Mouse (Mus musculus): ENCODE data around the gene Prf1.

Prf1 gene

DNA sequence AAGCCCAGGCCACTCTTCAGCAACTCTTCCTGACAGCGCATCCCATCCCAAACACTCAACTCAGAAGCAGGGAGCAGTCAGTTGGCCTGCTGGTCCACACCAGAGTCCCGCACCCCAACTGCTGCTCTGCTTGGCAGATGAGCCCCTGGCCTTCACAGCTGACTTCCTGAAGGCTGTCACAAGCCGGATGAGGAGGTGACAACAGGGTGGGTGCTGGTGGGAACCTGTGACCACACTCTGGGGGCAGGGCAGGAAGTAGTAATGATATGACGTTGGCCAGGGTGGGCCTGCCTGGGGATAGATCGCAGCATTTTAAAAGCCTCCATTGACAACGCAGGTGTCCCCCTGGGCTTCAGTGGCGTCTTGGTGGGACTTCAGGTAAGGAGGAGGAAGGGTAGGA, at the start of gene Prf1:
Prf1 (plus strand) TSS at position 357 of the 400 bp plus-strand sequence.
- DNase-seq = peak; percentile 78

DNA sequence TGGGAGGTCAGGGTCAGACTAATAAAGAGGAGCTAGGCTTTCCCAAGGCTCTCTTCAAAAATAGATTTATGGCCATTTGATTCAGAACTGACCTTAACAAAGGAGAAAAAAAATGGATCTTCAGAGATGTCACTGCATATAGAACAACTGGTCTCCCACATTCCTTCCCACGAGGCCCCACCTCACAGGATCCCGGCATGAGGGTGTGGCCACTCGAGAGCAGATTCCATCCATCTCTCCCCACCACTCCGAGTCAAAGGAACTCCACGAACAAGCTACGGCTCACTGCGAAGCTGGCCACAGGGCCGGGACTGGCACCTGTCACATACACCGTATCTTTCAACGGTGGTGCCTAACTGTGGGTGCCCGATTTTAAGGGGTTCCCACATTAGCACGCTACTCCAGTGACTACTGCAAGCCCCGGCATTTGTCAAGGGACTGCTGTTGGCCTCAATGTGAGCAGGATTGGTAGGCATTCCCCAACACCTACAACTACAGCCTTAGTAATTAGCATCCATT, 49.0 kb upstream of the Prf1 start:
- no peak for DNase-seq

DNA sequence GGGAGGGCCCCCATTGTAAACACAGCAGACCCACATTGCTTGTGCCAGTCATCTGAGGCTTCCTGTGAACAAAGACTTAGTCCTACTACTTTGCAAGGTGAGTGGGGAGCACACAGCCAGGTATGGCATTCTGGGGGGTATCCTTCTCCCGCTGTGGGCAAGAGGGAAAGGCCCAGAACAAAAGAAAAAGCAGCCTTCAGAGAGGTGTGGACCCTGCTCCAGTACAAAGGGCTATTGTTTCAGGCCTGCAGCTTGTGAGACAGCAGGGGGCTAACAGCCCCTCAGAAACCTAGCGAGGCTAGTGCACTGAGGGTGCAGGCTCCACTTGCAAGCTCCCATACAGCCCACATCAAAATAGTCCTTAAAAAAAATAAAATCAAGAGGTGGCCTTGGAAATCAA, 47.7 kb upstream of the Prf1 start:
- no peak for DNase-seq

DNA sequence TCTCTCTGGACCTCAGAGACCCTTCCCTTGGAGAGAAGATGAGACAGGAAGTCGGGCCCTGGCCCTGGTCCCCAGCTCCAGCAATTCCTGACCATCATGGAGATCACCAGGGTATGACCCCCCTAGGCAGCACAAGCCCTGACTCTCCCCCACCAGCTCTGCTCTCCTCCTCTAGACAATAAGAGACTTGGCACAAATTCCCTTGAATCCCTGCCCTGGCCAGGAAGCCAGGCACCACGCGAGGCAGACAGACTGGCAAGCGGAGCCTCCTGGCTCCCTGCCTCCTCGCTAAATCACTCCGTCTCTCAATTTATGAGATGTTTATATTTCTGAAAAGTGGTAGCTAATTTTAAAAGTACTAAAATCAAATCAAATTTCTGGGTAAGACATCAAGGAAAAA, 42.9 kb upstream of the Prf1 start:
- no peak for DNase-seq

DNA sequence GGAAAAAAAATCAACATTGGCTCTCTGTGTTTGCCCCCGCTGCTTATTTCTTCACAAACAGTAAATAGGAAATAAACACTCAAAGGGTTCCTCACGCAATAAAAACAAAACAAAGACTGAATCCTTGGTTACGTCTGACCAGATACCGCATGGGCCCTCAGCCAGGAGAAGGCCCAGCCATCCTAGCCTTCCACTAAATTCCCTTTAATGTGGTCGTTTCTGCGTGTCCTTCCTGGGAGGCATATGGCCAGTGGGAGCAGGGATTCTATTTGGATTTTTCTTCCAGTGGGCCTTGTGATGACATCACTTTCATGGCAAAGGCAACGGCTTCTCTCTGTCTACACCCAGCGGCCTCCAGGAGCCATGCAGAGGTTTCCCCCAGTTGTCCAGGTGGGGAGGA, 42.4 kb upstream of the Prf1 start:
- no peak for DNase-seq

DNA sequence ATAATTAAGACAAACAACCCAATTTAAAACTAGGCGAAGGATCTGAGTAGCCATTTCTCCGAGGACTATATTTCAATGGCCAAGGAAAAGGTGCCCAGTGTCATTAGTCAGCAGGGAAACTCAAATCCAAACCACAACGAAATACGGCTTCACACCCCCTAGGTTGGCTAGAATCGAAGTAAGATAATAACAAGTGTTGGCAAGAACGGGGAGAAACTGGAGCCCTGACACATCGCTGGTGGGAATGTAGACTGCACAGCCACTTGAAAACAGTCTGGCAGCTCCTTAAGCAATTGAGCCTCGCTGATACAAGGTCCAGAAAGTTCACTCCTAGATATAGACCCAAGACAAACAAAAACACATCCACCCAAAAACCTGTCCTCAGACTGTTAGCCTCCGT, 41.0 kb upstream of the Prf1 start:
- no peak for DNase-seq

DNA sequence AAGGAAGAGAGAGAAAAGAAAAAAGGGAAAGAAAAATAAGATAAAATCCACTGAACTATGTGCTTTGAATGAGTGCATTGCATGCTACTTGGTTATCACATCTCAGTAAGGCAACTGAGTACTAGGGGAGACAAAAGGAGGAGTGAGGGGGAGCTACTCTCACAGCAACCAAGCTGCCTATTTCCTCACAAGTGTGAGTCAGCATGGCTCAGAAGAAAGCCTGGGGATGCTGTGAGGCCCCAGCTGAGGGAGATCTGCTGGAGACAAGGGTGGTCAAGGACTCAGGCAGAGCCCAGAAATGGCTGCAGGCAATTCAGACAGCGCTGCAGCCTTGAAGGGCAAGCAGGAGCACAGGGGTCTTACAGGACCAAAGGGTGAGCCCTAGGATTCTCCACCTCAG, 39.5 kb upstream of the Prf1 start:
- no peak for DNase-seq

DNA sequence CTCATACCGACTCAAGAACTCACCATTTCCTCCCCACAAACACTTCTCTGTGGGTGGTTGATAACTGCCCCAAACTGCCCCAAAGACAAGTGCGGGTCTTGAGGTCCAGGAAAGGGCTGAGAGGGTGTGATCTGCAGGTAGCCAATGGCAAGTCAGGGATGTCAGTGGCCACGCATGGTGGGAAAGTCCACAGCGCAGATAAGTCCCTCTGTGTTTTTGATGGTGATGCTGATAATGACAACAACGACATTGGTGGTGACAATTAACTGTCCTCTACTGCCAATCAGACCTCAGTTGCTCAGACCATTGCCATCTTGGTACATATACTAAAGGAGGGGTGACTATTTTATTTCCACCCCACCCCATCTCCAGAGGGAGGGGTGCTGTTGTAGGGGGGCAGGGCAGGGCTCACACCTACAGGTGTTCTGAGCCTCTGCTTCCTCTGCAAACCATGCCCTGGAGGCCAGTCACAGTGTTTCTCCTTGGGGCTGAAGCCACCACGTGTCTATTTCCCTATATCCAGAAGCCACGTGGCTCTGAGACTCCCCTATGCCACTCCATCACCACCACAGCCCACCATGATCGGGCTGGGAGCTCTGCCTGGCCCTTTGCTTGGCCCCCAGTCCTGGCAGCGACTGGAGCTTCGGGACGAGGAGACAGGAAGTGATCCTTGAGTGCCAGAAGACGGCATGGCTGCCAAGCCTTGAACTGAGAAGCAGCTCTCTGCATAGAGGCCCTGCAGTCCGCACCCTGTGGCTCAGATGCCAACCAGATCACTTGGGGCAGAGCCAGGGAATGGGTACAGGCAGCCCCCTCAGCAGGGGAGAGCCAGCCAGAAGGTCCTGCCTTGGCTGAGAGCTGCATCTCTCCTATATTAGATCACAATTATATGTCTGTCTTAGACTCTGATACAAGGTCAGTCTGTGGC, 36.1 kb upstream of the Prf1 start:
- DNase-seq = no peak

DNA sequence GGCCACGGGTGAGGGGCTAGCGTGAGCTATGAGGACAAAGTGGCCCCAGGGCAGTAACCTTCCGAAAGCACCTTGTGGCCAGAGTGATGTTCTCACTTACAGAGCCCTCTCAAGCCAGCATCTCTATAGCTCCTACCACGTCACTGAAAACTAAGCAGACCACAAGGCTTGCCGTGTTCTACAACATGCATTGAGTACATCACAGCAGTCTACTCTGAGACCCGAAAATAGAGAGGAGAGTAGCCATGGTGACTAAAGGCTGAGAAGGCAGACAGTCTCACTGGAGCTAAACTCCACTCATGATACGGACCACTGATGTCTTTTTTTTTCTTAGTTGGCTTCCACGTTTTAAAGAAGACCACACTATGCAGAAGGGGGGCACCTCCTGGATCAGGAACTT, 34.0 kb upstream of the Prf1 start:
- no peak for DNase-seq

DNA sequence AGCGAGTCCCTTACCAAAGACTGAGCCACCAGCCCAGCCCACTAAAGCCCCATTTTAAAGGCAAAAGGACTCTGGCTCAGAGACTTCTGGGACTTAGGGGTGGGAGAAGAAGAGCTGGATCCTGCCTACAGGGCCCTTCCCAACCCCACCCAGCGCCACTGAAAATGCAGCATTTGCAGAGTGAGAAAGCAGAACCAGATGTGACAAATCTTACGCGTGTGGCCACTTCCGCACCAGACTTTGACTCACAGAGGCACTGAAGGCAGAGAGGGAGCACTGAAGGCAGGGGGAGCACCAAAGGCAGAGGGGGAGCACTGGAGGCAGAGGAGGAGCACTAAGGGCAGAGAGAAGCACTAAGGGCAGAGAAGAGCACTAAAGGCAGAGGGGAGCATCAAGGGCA, 30.3 kb upstream of the Prf1 start:
- no peak for DNase-seq

DNA sequence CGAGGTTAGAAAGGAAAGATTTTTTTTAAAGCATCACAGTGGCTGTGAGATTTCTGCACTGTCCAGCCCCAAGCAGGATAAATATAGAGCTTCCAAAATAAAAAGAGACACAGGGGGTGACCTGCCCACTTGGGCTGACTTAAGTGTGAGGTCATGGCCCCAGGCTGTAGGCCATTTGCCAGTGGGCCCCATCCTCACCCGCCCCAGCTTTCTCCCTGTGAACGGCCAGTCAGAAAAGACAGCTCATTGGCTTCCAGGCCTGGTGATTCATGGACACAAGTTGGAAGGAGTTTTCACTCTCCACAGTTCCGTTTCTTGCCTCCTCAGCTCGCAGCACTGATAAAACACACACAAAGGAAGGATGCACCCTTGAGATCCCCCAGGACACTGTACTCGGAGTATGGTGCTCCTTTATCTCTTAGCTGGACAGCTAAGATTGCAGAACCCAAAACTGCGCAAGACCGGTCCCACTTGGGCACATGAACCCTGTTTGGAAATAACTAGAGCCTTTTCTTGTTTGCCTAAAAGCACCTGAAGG, 25.5 kb upstream of the Prf1 start:
- DNase-seq = no peak

DNA sequence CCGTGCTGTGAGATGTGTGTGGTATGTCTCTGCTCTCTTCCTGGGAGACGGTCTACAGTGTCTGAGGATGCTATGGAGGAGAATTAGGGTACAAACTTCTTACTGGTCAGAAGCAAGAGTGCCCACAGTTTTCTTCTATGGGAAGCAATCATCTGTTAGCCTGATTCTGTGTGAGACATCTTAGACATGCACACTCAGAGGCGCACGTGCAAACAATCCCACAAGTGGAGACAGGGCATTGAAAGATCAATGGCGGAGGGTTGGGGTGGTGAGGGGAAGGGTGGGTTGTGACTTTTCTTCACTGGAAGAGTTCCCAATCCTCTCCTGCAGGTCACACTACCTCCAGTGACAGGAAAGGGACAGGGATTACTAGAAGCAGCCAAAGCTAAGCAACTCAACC, 25.0 kb upstream of the Prf1 start:
- DNase-seq = no peak

DNA sequence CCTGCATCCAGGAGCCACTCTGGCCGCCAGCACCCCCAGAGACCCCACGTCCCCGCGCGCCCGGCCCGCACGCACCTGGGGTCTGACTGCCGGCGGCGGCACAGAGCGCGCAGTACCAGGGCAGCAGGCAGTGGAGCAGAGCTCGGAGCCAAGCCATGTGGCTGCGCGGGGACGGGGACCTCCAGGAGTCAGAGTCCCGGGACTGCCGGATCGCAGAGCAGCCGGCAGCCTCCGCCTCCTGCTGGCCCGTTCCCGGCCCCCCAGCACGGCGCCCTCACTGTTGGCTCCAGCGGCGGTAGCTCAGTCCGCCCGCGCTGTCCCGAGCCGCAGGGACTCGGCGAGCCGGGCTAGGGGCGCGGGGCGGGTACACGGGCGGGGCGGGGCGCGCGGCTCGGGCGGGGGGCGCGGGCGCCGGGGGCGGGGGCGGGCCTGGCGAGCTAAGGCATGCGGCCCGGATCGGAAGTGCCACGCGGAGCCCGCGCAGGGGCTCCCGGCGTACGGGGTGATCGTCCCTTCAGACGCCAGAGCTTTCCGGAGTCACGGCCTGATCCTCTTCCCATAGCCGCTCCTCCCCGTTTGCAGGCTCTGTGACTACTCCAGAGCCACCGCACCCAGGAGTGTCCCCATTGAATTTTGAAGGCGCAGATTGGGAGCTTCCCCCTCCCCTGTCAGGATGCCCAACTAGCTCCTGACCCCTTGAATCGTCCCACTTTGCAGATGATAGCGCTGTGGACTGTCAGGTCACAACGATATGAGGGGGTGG, 24.4 kb upstream of the Prf1 start, which contains the start of gene Adamts14:
Adamts14 (minus strand) TSS at position 358 of the 763 bp plus-strand sequence.
- DNase-seq = peak; percentile 53

DNA sequence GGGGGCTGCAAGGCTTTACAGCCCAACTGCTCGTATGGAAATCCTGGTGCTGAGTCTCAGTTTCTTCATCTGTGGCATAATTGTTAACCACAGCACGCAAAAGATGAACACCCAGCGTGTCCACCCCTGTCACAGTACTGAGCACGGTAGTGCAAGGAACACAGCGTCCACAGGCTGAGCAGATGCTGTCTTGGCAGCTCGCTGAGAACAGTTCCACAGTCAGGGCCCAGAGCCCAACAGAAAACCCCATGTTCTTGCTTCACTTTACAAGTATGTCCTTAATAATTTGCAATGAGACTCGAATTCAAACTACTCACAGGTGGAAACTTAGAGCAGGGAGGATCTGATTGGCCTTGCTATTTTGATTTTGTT, 23.8 kb upstream of the Prf1 start:
- DNase-seq = no peak

DNA sequence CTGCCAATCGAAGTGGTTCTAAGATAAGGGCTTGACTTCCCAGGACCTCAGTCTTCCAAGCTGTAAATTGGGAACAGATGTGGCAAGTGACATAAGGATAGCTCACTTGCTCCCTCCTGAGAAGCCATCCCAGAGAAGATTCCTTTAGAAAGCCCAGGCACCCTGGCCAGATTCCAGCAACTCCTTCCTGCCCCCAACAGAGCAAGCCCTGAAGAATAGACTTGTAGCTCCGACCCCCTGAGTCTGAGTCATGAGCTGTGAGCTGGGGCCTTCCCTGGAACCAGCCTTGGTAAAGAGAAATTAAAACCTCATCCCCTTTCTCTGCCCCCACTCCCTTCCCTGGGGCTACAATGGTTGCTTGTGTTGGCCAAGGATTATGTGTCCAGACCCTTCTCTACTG, 23.1 kb upstream of the Prf1 start:
- DNase-seq = no peak

DNA sequence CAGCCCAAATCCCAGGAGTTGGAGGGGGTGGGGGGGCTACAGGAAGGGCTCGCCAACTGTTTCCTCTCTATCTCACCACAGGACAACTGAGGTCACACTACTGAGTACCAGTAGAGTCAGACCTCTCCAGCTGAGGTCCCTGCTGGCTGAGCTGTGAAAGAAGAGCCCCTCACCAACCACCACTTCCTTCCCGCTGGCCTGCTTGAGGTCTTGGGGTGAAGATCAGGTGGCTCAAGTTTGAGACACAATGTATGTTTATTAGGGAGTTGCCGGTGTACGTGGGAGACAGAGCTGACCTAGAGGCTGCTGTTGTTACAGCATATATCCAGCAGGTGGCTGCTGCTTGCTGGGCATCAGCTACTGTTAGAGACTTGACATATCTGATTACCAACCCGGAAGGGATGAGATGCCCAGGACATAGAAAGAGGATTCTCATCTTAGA, 21.9 kb upstream of the Prf1 start:
- DNase-seq = peak; percentile 51

DNA sequence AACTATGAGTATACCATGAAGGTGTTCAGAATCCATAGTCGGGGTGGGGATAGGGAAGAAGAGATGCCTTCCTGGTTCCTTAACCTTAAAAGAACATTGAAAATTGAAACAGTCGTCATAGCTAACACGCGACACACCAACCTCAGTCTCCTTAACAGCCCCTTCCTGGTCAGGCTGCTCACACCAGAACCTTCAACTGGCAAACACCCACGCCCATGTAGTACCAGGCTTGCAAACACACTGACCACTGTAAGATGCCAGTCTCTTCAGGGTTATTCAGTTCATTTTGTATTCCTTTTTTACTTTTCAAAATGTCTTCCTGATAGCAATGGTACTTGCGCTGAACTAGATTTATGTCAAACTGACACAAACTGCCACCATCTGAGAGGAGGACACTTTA, 20.6 kb upstream of the Prf1 start:
- DNase-seq = no peak

DNA sequence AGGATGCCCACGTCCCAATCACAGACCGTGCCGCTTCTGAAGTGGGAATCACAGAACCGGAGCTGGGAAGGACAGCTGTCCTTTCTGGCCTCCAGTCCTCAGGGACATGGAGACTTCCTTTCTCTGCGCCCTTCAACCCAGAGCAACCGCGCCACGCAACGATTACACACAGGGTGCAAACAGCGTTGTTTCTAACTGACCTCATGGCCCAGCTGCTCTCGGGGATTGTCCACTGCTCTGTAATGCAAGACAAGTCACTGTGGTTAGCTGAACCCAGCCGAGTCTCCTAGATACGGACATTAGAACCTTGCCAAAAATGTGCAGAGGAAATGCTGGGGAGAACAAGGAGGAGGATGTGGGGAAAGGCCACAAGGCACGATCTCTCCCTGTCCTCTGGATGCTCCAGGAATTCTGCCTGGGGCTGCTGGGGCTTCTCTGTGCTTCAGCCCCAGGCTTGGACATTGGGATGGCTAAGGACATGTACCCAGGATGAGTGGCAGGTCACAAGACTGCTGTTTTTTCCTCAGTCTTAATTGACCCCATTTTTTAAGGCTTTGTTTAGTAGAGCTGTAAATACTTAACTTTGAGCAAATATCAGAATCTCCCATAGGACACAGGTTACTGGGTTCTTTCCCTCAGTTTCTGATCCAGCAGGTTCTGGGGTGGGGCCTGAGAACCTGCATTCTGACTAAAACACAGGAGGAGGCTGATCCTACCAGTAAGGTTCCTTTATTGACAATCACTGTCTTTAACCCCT, 19.5 kb upstream of the Prf1 start:
- DNase-seq = no peak

DNA sequence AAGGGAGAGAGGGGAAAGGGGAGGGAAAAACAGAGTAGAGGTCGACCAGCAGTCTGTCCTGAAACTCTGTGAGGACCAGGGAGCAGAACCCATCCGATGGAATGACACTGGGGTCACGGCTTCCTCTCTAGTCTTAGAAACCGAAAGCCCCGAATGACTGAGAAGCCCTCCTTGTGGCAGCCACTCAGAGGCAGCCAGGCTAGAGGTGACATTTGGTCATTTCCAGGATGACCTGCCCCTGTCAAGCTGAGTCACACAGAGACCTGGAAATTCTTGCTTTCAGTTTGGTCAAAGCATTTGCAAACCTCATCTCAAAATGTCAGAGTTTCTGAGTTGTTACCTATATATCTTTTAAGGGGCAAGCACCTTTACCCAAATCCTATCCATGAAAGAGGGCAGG, 16.5 kb upstream of the Prf1 start:
- no peak for DNase-seq

DNA sequence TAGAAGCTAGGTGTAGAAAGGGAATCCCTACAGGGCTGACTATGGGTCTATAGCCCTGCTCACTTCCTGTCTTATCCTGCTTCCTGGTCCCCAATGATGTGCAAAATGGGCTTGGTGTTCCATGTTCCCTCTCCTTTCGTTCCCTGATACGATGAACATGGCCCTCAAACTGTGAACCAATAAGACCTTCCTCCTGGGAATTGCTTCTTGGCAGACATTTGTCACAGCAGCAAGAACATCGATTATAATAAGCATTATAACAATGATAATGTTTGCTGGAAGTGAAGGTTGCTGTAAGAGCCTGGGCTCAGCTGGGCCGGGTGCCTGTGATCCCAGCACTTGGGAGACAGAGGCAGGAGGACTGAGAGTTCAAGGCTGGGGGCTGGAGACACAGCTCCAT, 13.3 kb upstream of the Prf1 start:
- DNase-seq = no peak

DNA sequence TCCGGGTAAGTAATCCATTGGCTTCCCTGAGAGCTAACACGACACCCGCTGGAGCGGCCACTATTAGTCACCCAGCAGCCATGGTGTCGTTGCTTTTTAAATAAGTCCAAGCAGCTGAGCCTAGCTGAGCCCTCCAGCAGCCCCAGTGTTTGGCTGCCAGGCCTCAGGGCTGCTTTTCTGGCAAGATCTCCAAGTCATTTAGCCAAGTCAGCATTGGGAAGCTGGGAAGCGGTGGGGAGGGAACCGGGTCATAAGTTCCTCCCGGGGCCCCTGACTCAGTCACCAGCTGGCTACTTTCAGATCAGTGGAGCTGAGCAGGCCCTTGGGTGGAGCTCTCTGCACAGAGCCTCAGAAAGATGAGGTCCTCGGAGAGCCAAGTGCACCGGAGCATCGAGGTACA, 12.4 kb upstream of the Prf1 start:
- DNase-seq = no peak

DNA sequence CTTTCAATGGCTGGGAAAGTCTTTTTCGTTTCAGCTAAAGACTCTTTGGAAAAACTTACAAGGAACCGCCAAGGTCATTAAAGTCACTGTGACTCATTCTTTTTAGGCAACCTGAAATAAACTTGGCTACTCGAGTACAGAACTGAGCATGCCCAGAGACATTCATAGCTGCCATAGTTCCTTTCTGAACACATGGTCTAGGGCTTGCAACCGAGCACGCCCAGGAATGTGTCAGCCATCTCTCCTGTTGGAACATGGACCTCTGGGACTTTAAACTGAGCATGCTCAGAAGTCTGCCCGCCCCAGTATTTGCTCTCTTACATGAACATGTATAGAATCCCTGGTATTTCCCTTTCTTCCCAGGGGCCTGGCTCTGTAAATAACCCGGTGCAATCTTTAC, 11.4 kb upstream of the Prf1 start:
- no peak for DNase-seq

DNA sequence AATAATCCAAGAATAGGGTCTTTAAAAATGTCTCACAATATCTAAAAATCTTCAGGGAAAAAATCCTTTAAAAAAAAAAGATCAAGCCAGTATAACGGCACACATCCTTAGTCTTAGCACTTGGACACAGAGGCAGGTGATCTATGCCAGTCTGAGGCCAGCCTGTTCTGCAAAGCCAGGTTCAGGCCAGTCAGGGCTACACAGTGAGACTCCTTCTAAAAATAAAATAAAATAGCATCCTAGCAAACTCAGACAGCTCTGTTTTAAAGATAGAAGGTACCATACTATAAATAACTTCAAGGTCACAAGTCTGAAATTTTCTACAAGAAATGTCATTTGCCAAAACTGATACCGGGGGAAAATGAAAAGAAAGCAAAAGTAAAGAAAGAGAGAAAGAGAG, 7.6 kb upstream of the Prf1 start:
- no peak for DNase-seq
